Mouse (Mus musculus): ENCODE measurements at regions not wholly inside any gene's neighbourhood (a gene's known extent, or its start where the extent isn't known, plus 50 kb on each side); places are given as distances from the start of the nearest gene placed in this dataset.

GRCm38 (mm10) chr5:64498431-64498830 is 304.8 kb upstream of the Klf3 start:
- no peak for DNase-seq (ENCODE audit: low read depth, low spot score)

- DNase-seq (ENCODE audit: low read depth, low spot score): no peak
Observed at GRCm38 (mm10) chr5:64499131-64499530, 304.1 kb upstream of the Klf3 start.

- no peak for DNase-seq (ENCODE audit: low read depth, low spot score)
Observed at GRCm38 (mm10) chr5:64500413-64500812, 302.8 kb upstream of the Klf3 start.

GRCm38 (mm10) chr5:64500866-64501265 is 302.3 kb upstream of the Klf3 start:
- no peak for DNase-seq (ENCODE audit: low read depth, low spot score)

- no peak for DNase-seq (ENCODE audit: low read depth, low spot score)
Observed at GRCm38 (mm10) chr5:64501746-64502145, 301.4 kb upstream of the Klf3 start.

DNA sequence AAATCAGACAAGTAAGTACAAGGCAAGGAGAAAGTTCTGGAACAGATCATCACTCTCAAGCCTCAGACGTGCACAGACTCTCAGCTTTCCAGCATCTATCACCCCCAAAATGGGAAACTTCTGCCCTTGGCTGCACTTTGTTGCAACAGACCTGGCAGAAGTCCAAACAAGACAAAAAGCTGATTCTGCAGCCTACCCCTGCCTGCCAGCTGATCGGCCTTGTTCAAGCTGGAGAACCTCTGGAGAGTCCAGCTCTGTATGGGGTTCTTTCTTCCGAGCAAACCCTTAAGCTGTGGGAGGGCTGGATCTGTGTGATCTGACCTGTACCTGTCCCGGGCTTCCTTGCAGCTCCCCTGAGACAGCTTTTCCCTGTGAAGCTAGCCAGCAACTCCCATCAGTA is 299.7 kb upstream of the Klf3 start:
- DNase-seq (ENCODE audit: low read depth, low spot score): no peak

DNA sequence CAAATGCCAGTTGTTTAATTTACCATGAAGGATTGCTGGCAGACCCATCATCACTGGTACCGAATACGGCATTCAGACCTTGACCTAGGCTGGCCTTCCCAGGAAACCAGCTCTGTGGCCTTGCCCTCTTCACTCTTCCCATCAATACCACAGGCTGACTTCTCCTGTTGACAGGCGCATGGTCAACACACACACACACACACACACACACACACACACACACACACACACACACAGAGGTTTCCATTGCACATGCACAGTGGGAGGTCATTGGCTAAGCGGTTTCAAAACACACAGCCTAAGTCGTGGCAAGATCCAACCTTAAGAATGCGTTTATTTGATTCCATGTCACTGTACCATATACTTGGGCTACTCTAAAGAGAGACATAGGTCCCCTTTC is 298.7 kb upstream of the Klf3 start:
- DNase-seq (ENCODE audit: low read depth, low spot score): no peak

GRCm38 (mm10) chr5:64505227-64505834 is 297.9 kb upstream of the Klf3 start:
- DNase-seq (ENCODE audit: low read depth, low spot score): peak; percentile 41

DNA sequence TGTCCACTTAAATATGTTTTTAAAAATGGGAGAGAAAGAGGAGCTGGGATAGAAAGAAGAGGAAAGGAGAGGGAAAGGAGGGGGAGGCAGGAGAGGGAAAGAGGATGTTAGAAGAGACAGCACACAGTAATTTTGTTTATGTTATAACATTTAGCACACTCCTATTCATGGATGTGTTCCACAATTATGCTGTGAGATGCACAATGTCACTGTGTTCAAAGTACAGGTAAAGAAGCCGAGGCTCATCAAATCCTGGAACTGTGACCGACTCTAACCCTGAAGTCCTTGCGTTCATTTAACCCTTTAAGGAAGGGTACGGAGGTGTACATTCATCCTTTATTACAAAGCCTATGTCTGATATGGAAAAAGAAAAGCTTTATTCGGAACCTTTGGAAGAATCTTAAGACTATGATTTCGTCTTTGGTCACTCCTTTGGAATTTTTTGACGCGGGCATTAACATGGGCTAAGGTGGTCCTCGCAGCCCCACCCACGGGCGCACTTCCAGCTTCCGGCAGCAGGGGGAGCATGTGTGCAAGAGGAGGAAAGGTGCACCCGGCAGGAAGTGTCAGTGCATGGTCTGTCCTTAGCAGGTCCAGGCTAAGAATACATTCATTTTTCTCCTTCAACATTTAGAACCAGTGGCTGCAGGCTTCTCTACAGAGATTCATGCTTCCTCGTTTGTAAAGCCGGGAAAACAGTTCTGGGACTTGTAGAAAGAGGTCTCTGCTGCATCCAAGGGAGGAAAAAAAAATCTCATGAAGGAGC is 297.2 kb upstream of the Klf3 start:
- DNase-seq (ENCODE audit: low read depth, low spot score): peak; percentile 75

DNA sequence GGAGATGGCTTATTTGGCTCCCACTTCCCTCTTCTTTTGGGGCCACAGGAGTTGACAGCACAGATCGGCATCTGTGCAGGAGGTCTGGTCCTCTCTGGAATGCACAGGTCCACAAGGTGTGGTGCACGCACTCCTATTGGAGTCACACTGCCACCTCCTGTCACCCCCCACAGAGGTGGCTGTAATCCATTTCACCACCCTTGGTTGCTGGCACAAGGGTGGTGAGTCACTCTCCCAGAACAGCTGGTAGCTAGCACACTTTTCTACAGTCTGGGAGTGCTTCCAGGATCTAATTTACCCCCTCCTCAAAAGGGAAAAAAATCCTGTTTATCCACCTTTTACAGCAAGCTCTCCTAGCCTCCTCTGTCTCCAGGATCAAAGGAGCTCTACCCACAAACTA is 294.6 kb upstream of the Klf3 start:
- no peak for DNase-seq (ENCODE audit: low read depth, low spot score)

GRCm38 (mm10) chr5:64513155-64513945 is 289.8 kb upstream of the Klf3 start:
- no peak for DNase-seq (ENCODE audit: low read depth, low spot score)

DNA sequence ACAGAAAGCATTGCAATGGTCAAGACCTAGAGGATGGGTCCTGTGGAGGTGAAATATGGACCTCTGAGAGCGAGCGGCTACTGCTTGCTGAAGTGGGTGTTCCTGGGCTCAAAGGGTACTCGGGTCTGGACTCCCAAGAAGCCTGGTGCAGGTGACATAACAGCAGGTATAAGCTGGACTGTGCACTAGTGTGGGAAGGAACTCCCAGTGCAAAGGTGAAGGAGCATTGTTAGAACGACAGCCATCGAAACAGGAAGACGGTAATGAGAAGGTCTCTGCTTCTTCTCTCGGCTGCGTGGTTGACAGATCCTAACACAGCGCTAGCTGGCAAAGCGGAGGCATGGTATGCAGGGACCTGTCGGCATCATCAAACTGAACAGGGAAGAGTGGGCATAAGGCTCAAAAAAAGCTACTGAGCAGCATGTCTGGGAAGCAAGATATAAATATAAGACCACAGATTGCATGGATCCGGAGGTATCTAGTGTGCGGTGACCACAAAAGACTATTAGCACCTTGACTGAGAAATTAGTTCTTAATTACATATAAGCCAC is 287.0 kb upstream of the Klf3 start:
- DNase-seq (ENCODE audit: low read depth, low spot score): no peak

DNA sequence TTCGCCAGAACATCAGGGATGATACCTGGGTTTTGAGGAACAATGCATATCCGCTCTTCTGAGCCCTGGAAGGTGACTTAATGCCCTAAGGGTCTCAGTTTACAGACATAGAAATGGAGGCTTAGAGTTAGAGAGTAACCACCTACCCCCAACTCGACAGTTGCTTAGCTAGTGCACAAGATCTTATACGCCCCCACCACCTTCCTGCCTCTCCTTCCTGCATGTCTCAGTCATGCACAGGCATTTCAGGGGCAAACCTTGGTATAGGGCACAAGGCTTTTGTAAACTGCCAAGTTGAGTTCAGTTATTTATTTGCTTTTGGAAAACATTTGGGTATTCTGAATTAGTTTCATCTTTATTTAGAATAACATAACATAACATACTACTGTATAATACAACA is 285.9 kb upstream of the Klf3 start:
- DNase-seq (ENCODE audit: low read depth, low spot score): no peak

DNA sequence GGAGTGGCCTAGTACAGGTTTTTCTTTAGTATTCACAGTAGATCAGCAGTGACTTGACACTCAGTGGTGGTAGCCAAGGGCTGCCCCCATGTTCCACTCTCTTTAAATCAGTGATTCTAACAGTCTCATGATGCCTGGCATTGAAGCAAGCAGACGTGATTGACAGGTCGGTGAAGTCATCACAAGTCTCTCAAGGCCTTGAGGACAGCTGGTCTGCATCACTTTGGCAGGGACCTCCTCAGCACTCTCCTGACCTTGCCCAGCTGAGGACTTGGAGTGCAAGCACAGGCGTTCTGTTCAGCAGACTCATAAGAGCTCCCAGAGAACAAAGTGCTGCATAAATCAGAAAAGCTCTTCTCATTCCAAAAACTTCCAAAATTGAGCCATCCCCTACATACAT is 285.4 kb upstream of the Klf3 start:
- DNase-seq (ENCODE audit: low read depth, low spot score): no peak

GRCm38 (mm10) chr5:64519036-64519435 is 284.2 kb upstream of the Klf3 start:
- no peak for DNase-seq (ENCODE audit: low read depth, low spot score)

DNA sequence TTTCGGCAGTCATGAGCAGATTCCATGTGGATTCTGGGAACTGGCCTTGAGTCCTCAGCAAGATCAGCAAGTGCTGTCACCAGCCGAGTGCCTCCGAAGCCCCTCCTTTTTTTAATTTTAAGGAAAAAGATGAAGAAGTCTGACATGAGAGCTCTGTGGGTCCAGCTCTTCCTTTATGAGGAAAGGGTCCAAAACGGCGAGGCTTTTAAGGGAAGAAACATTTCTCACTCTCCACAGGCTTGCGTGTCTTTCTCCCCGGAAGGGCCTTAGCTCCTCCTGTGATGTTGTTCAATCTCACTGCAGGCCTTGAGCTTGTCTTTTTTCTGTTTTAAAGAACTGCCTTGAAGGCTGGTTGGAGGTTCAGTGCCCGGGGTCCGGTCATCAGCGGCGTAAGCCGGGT is 283.5 kb upstream of the Klf3 start:
- no peak for DNase-seq (ENCODE audit: low read depth, low spot score)

GRCm38 (mm10) chr5:64521401-64521800 is 281.8 kb upstream of the Klf3 start:
- no peak for DNase-seq (ENCODE audit: low read depth, low spot score)

GRCm38 (mm10) chr5:64521969-64522368 is 281.2 kb upstream of the Klf3 start:
- no peak for DNase-seq (ENCODE audit: low read depth, low spot score)

- DNase-seq (ENCODE audit: low read depth, low spot score): no peak
Observed at GRCm38 (mm10) chr5:64526521-64526920, 276.7 kb upstream of the Klf3 start.

- no peak for DNase-seq (ENCODE audit: low read depth, low spot score)
Observed at GRCm38 (mm10) chr5:64527962-64528361, 275.2 kb upstream of the Klf3 start.

GRCm38 (mm10) chr5:64534371-64534770 is 268.8 kb upstream of the Klf3 start:
- no peak for DNase-seq (ENCODE audit: low read depth, low spot score)

GRCm38 (mm10) chr5:64534947-64535346 is 268.2 kb upstream of the Klf3 start:
- no peak for DNase-seq (ENCODE audit: low read depth, low spot score)

Measured in A20 (cell line).